Mouse (Mus musculus) brain, embryonic 14.5 days (tissue): Measurements from ENCODE around the gene Zbtb12.

Experiments used
- CTCF ChIP-seq: fragments of 200-500 bp; IDR thresholded peaks from 2 replicates; pipeline ENCODE4 v1.5.1; 2012; ENCODE audit warnings: inconsistent platforms, mild to moderate bottlenecking, moderate library complexity, borderline replicate concordance; ENCODE audit not compliant: insufficient read depth, insufficient read length; ENCODE audit errors: extremely low read depth
- POLR2A ChIP-seq: fragments of 200-500 bp; IDR thresholded peaks from 2 replicates; pipeline ENCODE4 v1.6.1; 2012; ENCODE audit warnings: mild to moderate bottlenecking, inconsistent platforms, borderline replicate concordance; ENCODE audit not compliant: poor library complexity, insufficient read depth, insufficient read length, severe bottlenecking; ENCODE audit errors: extremely low read depth

GRCm38 (mm10) chr17:34917188-34917587, 37.9 kb downstream of the Zbtb12 start:
- TF ChIP-seq POLR2A (no peak), CTCF (no peak)
